Mouse (Mus musculus): ENCODE results near the gene Asxl2.

Asxl2 gene

DNA sequence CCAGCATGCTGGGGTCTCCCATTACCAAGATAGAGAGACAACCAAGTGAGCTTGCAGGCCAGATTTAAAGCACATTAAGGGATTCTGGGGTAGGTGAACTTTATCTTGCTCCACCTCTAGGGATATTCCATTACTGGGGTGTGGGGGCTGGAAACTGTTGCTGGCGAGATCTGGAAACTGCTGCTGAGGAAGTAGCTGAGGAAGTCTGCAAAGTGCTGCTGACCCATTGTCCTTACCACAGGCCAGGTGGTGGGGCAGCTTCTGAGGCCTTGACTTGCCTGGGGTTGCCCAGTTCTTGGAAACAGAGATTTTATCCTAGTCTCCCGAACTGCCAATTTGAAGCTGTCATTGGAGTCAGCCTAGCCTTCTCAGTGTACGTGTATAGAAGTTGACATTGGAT, 118.8 kb downstream of the Asxl2 start:
- DNase-seq (ENCODE audit: low read depth, low spot score), result no peak

DNA sequence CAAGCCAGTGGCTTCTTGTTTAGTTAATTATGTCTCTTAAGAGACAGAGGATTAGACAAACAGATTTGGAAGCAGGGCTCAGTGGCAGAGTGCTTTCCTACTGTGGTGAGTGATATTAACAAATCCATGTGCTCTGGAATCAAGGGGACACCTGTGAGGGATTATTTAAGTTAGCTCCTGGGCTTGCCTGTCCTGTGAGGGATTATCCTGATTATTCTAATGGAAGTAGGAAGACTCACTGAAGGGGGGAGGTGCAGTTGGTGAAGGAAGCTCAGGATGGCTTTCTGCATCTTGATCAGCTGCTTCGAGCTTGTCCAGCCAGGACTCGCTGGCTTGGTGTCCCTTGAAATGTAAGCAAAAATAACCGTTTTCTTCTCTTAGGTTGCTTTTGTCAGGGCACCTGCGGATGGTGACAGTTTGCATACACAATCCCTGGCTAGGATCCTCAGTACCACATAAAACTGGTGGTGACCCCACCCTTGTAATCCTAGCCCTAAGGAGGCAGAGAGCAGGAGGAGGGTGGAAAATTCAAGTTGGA, 119.5 kb downstream of the Asxl2 start:
- DNase-seq (ENCODE audit: low read depth, low spot score), result no peak

DNA sequence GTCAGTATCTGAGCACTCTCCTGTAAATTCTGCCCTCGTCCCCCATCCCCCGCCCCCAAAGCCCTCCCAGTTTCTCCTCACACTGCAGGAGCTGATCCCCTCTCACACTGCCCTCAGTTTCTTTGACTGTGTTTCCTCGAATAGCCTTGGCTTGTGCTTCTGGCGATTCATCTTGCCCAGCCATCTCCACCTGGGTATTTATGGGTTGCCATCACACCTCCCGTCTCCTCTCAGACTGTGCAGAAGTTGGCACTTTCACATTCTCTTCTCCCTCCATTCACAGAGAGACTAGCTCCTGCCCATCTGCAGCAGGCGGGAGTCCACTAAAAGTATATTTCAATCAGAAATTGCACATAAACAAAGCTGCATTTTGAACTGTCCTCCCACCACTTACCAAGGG, 120.1 kb downstream of the Asxl2 start:
- no peak for DNase-seq (ENCODE audit: low read depth, low spot score)

DNA sequence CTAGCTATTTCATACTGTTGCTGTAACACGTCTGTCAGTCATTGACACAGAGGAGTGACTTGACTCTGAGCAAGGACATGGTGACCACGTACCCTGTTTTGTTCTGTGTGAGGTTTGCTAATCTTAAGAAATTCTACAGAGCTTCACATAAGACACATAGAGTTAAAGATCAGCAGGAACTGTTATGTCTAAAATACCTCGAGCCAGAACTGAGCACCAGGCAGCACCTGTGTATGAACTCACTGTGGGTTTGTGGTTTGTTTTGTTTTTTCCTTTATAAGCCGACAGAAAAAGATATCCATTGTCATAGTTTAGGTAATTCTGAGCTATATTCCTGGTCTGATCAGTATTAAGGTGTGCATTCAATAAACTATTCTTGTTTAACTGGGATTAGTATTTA, 120.8 kb downstream of the Asxl2 start:
- DNase-seq (ENCODE audit: low read depth, low spot score), result no peak

DNA sequence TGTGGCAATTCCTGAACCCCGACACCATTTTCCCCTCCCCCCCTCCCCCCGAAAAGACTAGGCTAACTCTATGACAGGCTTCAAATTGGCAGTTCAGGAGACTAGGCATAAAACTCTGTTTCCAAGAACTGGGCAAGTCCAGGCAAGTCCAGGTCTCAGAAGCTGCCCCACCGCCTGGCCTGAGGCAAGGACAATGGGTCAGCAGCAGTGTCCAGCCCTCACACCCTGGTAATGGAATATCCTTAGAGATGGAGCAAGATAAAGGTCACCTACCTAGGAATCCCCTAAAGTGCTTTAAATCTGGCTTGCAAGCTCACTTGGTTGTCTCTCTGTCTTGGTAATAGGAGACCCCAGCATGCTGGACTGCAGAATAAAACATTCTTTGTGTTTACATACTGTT, 121.3 kb downstream of the Asxl2 start:
- DNase-seq (ENCODE audit: low read depth, low spot score), result no peak

DNA sequence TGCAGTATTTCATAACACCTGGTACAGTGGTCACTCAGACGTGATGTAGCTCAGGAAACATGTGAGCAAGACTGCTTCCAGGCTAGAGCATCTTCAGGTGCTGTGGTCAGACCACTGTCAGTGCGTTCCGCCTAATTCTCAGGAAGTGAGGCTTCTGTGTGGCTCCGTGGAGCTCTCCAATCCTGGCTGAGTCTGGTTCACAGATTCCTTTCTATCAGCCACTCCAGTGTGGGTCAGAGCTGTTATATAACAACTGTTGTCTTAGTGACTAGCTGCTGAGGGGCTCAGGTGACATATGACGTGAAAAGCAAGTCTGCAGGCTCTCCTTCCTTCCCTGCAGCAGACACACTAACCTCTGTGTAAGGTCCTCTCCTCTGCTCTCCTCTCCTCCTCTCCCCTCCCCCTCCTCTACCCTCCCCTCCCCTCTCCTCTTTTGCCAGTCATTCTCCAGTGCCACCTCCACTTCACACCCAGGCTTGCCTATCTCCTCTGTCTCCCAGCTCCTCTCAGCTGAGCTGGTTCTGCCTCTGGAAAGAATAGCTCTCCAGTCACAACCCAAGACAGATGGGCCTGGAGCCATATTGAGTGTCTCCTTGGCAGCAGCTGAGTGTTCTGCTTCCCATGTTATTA, 122.0 kb downstream of the Asxl2 start:
- no peak for DNase-seq (ENCODE audit: low read depth, low spot score)

DNA sequence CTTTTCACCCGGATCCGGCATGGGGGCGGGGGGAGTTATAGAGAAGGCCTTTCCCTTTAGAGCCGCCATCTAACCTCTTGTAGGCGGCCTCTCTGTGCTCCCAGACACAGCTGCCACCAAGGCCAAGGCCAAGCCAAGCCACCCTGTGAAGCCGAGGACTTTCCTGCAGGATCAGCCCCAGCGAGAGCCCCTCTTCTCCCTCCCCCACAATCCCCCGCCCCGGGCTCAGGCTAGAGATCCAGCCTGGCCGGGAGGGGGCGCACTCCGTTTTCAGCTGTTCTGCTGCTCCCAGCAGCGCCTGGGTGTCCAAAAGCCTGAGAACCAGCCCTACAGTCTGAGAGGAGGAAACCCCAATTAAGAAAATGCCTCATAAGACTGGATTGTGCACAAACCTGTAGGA, 123.6 kb downstream of the Asxl2 start:
- no peak for DNase-seq (ENCODE audit: low read depth, low spot score)
